Mouse (Mus musculus): ENCODE results near the gene Pknox2. TPM values are rescaled to one million over a fixed set of nuclear protein-coding genes. Genes with fewer than 3 reads are reported as not detected.

Pknox2 gene
- total RNA-seq, 1 experiment, result 1.8 TPM

GRCm38 (mm10) chr9:36985233-36985632, 162.0 kb downstream of the Pknox2 start:
- Histone ChIP-seq H3K4me1 (ENCODE audit: control insufficient read depth in 2 of 2, insufficient read depth in 2 of 2, low read length in 2 of 2, poor library complexity in 1 of 2) (no peaks in the 10 kb centered on the region), H3K36me3 (ENCODE audit: control insufficient read depth, insufficient read depth, low read length, poor library complexity, severe bottlenecking) (no peaks in the 10 kb centered on the region), H3K9me3 (ENCODE audit: control insufficient read depth, insufficient read depth, low read depth, low read length) (no peaks in the 10 kb centered on the region), H3K27ac (ENCODE audit: insufficient read depth, low read depth, low read length, poor library complexity, severe bottlenecking) (no peak overlapping the region), H3K9ac (ENCODE audit: insufficient read depth, low read depth, low read length, poor library complexity, severe bottlenecking) (no peak overlapping the region), H3K4me3 (ENCODE audit: insufficient read depth in 1 of 2, low read depth in 1 of 2, low read length in 2 of 2, poor library complexity in 1 of 2, severe bottlenecking in 1 of 2) (no peak overlapping the region)
- TF ChIP-seq CHD2 (IDR thresholded peaks at IDR 0.05; ENCODE audit: low read depth, low read length), result no peak
- no peak for TF ChIP-seq HCFC1 (IDR thresholded peaks at IDR 0.05; ENCODE audit: borderline replicate concordance, insufficient read depth, low read length)
- TF ChIP-seq ZC3H11A (IDR thresholded peaks at IDR 0.05; ENCODE audit: borderline replicate concordance, low read depth, low read length), result no peak
- TF ChIP-seq ZNF384 (IDR thresholded peaks at IDR 0.05; ENCODE audit: low read depth, low read length), result no peak
- no peak for TF ChIP-seq MAFK (IDR thresholded peaks at IDR 0.05; ENCODE audit: insufficient read depth, low read depth, low read length)
- in situ Hi-C loops (cut with MboI; ENCODE audit: low sequenced_read_pairs in 2 of 2, unreplicated experiment in 2 of 2), result no loop called here
- DNase-seq (ENCODE audit: low read depth, low spot score), result no peak

DNA sequence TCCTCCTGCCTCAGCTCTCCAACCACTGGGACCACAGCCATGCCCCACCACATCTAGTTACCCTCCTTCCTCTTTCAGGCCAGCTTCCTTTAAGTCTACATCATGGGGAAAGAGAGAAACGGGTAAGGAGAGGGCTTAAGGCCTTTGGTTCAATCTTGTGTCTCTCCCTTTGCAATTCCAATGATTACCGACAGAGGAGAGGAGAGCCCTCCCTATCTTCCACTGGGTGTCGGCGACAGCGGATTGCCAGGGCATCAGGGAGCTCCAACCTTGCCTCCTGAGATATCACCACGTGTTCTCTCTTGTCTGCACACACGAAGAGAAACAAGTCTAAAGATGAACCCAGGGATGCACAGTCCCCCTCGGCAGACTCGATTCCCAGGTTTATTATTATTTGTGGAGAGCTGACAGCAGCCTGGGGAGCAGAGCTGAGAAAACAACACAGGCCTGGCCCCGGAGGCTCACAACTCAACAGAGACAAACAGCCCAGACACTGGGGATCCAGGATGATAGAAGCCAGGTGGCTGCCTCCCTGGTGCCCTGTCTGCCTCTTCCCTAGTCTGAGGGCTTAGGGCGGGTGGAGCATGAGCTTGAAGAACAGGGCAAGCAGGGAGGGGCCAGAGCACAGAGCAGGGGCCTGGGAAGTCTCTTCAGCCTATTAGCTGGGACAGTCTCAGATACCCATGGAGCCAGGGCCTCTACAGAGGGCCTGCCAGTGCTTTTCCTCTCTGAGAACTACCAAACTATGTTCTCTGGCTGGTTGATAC, 170.4 kb downstream of the Pknox2 start:
- Histone ChIP-seq H3K4me1 (ENCODE audit: control insufficient read depth in 2 of 2, insufficient read depth in 2 of 2, low read length in 2 of 2, poor library complexity in 1 of 2) (no peaks in the 10 kb centered on the region), H3K4me3 (ENCODE audit: insufficient read depth in 1 of 2, low read depth in 1 of 2, low read length in 2 of 2, poor library complexity in 1 of 2, severe bottlenecking in 1 of 2) (no peak overlapping the region), H3K36me3 (ENCODE audit: control insufficient read depth, insufficient read depth, low read length, poor library complexity, severe bottlenecking) (no peaks in the 10 kb centered on the region), H3K9me3 (ENCODE audit: control insufficient read depth, insufficient read depth, low read depth, low read length) (no peaks in the 10 kb centered on the region), H3K9ac (ENCODE audit: insufficient read depth, low read depth, low read length, poor library complexity, severe bottlenecking) (no peak overlapping the region), H3K27ac (ENCODE audit: insufficient read depth, low read depth, low read length, poor library complexity, severe bottlenecking) (no peak overlapping the region)
- DNase-seq (ENCODE audit: low read depth, low spot score), result no peak
- in situ Hi-C loops (cut with MboI; ENCODE audit: low sequenced_read_pairs in 2 of 2, unreplicated experiment in 2 of 2), result no loop called here
- no peak for TF ChIP-seq HCFC1 (IDR thresholded peaks at IDR 0.05; ENCODE audit: borderline replicate concordance, insufficient read depth, low read length)
- no peak for TF ChIP-seq CHD2 (IDR thresholded peaks at IDR 0.05; ENCODE audit: low read depth, low read length)
- TF ChIP-seq MAFK (IDR thresholded peaks at IDR 0.05; ENCODE audit: insufficient read depth, low read depth, low read length), result no peak
- no peak for TF ChIP-seq ZNF384 (IDR thresholded peaks at IDR 0.05; ENCODE audit: low read depth, low read length)
- no peak for TF ChIP-seq ZC3H11A (IDR thresholded peaks at IDR 0.05; ENCODE audit: borderline replicate concordance, low read depth, low read length)

GRCm38 (mm10) chr9:36973486-36974227, 173.6 kb downstream of the Pknox2 start:
- no peak for DNase-seq (ENCODE audit: low read depth, low spot score)
- TF ChIP-seq ZC3H11A (IDR thresholded peaks at IDR 0.05; ENCODE audit: borderline replicate concordance, low read depth, low read length), result no peak
- no peak for TF ChIP-seq MAFK (IDR thresholded peaks at IDR 0.05; ENCODE audit: insufficient read depth, low read depth, low read length)
- TF ChIP-seq ZNF384 (IDR thresholded peaks at IDR 0.05; ENCODE audit: low read depth, low read length), result no peak
- no peak for TF ChIP-seq CHD2 (IDR thresholded peaks at IDR 0.05; ENCODE audit: low read depth, low read length)
- TF ChIP-seq HCFC1 (IDR thresholded peaks at IDR 0.05; ENCODE audit: borderline replicate concordance, insufficient read depth, low read length), result no peak
- Histone ChIP-seq H3K9me3 (ENCODE audit: control insufficient read depth, insufficient read depth, low read depth, low read length) (no peaks in the 10 kb centered on the region), H3K4me1 (ENCODE audit: control insufficient read depth in 2 of 2, insufficient read depth in 2 of 2, low read length in 2 of 2, poor library complexity in 1 of 2) (0 out of 4 replicates have a peak, but pooled peaks cover 0 to under 1% of the 10 kb centered on the region in 2 experiments), H3K9ac (ENCODE audit: insufficient read depth, low read depth, low read length, poor library complexity, severe bottlenecking) (no peak overlapping the region), H3K36me3 (ENCODE audit: control insufficient read depth, insufficient read depth, low read length, poor library complexity, severe bottlenecking) (no peaks in the 10 kb centered on the region), H3K27ac (ENCODE audit: insufficient read depth, low read depth, low read length, poor library complexity, severe bottlenecking) (no peak overlapping the region), H3K4me3 (ENCODE audit: insufficient read depth in 1 of 2, low read depth in 1 of 2, low read length in 2 of 2, poor library complexity in 1 of 2, severe bottlenecking in 1 of 2) (no peak overlapping the region)
- in situ Hi-C loops (cut with MboI; ENCODE audit: low sequenced_read_pairs in 2 of 2, unreplicated experiment in 2 of 2), result loop anchor here in 1 of 2 experiments (25.0 kb wide), 1 partner anchor 164 kb away; the partner anchor contains the start of gene Pknox2

DNA sequence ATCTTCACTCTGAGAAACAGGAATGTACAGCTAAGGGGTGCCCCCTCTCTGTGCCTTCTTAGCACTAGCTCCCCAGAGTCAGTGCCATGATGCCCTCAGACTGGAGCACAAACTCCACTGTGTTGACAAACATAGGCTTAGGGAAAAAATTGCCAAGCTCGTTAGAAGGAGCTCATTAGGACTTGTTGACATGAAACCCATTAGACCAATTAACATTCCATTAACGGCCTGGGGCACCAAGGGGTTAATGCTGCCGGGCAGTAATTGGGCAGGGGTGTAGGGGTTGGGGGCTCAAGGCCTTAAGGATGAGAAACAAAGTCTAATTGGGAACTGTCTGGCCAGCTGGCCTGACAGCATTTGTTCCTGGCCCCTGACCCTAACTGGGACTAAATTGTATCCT, 175.1 kb downstream of the Pknox2 start:
- no peaks in the 10 kb centered on the region for H3K36me3 ChIP-seq (ENCODE audit: control insufficient read depth, insufficient read depth, low read length, poor library complexity, severe bottlenecking)
- in situ Hi-C loops (cut with MboI; ENCODE audit: low sequenced_read_pairs in 2 of 2, unreplicated experiment in 2 of 2), result loop anchor here in 1 of 2 experiments (25.0 kb wide), 1 partner anchor 165 kb away; the partner anchor contains the start of gene Pknox2
- no peaks in the 10 kb centered on the region for H3K9me3 ChIP-seq (ENCODE audit: control insufficient read depth, insufficient read depth, low read depth, low read length)
- no peak for DNase-seq (ENCODE audit: low read depth, low spot score)
- TF ChIP-seq CHD2 (IDR thresholded peaks at IDR 0.05; ENCODE audit: low read depth, low read length), result no peak
- TF ChIP-seq HCFC1 (IDR thresholded peaks at IDR 0.05; ENCODE audit: borderline replicate concordance, insufficient read depth, low read length), result no peak
- no peak for TF ChIP-seq MAFK (IDR thresholded peaks at IDR 0.05; ENCODE audit: insufficient read depth, low read depth, low read length)
- no peak for TF ChIP-seq ZNF384 (IDR thresholded peaks at IDR 0.05; ENCODE audit: low read depth, low read length)
- no peak for TF ChIP-seq ZC3H11A (IDR thresholded peaks at IDR 0.05; ENCODE audit: borderline replicate concordance, low read depth, low read length)
- H3K9ac ChIP-seq (ENCODE audit: insufficient read depth, low read depth, low read length, poor library complexity, severe bottlenecking), result no peak overlapping the region
- H3K4me1 ChIP-seq (ENCODE audit: control insufficient read depth in 2 of 2, insufficient read depth in 2 of 2, low read length in 2 of 2, poor library complexity in 1 of 2), result peaks cover 0 to 6% of the 10 kb centered on the region in 2 experiments; a peak in 1 of 4 replicates
- H3K27ac ChIP-seq (ENCODE audit: insufficient read depth, low read depth, low read length, poor library complexity, severe bottlenecking), result no peak overlapping the region
- H3K4me3 ChIP-seq (ENCODE audit: insufficient read depth in 1 of 2, low read depth in 1 of 2, low read length in 2 of 2, poor library complexity in 1 of 2, severe bottlenecking in 1 of 2), result no peak overlapping the region

All from ES-E14 (cell line).